Mouse (Mus musculus): ENCODE measurements at regions not wholly inside any gene's neighbourhood (a gene's known extent, or its start where the extent isn't known, plus 50 kb on each side); places are given as distances from the start of the nearest gene placed in this dataset.

DNA sequence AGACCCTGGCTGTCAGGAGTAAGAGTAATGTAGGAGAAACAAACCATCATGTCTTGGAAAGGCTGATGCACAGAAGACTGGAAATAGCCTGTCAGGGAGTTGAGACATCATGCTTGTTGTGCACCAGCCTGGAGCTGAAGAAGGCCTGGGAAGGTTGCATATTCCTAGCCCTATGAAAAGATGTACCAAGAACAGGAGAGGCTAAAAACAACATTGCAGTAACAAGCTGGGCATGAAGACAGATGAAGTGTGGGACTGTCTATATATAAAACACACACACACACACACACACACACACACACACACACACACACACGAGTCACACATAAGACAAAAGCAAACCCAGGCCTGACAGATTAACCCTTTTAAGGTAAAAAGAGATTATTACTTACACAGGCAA, 185.1 kb upstream of the Tmem72 start:
- WGBS: 24% methylated on average over 1 of the region's 1 CpGs
- Histone ChIP-seq H3K27me3 (ENCODE audit: control insufficient read depth, insufficient read depth, low read length) (no peaks in the 10 kb centered on the region), H3K4me3 (ENCODE audit: low read depth, low read length) (no peak overlapping the region), H3K36me3 (ENCODE audit: control insufficient read depth, insufficient read depth, low read length) (no peaks in the 10 kb centered on the region), H3K27ac (ENCODE audit: insufficient read depth, low read depth, low read length) (no peak overlapping the region), H3K4me1 (ENCODE audit: control insufficient read depth, insufficient read depth, insufficient read length, low read length) (no peaks in the 10 kb centered on the region)
- TF ChIP-seq POLR2A (IDR thresholded peaks at IDR 0.05; ENCODE audit: low read depth, low read length) (no peak), CTCF (IDR thresholded peaks at IDR 0.05; ENCODE audit: extremely low read depth, insufficient read length, insufficient replicate concordance, low read depth, low read length) (no peak)

DNA sequence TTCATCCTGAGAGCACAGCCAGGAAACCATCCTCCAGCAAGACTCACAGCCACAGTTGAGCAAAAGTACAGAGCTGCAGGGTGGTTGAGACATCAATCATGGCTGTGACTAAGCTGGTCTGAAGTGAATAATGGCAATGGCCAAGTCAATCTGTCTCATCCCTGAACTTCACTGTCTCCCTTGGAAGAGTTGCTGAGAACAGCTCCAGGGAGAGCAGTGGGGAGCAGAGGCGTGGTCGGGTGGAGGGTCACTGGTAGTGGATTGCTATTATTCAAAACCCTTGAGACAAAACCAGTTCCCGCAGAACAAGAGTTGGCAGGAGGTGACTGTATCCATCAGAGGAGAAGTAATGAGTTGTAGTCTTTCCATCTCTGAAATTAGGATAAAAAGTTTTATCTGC, 185.7 kb upstream of the Tmem72 start:
- Histone ChIP-seq H3K4me3 (ENCODE audit: low read depth, low read length) (no peak overlapping the region), H3K36me3 (ENCODE audit: control insufficient read depth, insufficient read depth, low read length) (no peaks in the 10 kb centered on the region), H3K27ac (ENCODE audit: insufficient read depth, low read depth, low read length) (no peak overlapping the region), H3K27me3 (ENCODE audit: control insufficient read depth, insufficient read depth, low read length) (no peaks in the 10 kb centered on the region), H3K4me1 (ENCODE audit: control insufficient read depth, insufficient read depth, insufficient read length, low read length) (no peaks in the 10 kb centered on the region)
- no peak for TF ChIP-seq CTCF (IDR thresholded peaks at IDR 0.05; ENCODE audit: extremely low read depth, insufficient read length, insufficient replicate concordance, low read depth, low read length)
- TF ChIP-seq POLR2A (IDR thresholded peaks at IDR 0.05; ENCODE audit: low read depth, low read length): no peak
- 76% methylated on average over 3 of the region's 3 CpGs for WGBS

DNA sequence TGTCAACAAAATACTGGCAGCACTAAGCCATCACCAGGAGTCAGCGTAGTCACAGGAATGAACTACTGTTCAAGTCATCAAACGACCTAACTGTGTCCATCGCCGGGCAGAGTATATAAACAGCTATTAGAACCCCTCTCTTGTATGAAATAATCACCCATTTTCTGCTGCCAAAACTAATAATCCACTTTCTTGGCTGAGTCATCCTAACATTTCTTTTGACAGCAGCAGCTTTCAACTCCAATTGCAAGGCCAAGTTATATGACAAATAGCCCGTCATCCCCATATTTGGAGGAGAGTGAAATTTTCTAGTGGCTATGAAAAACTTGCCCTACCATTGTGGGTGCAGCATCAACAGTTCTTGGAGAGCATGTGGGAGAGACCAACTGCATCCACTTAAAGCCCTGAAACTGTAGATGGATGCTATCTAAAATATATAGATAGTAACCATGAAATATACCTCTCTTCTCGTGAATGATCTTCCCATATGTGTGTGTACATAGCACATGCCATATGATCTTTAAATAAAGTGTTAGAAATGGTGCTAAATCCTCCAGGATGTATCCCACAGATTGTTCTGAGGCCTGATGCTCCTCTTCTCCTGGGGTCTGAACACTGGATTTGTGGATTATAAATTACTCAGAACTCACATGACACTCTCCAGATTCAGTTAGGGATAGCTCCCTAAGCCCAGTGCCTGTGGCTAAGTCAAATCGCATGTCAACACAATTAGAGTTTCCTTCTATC, 189.9 kb upstream of the Tmem72 start:
- H3K4me1 ChIP-seq (ENCODE audit: control insufficient read depth, insufficient read depth, insufficient read length, low read length): no peaks in the 10 kb centered on the region
- WGBS: 78% methylated on average over 7 of the region's 7 CpGs
- TF ChIP-seq CTCF (IDR thresholded peaks at IDR 0.05; ENCODE audit: extremely low read depth, insufficient read length, insufficient replicate concordance, low read depth, low read length): no peak
- TF ChIP-seq POLR2A (IDR thresholded peaks at IDR 0.05; ENCODE audit: low read depth, low read length): no peak

DNA sequence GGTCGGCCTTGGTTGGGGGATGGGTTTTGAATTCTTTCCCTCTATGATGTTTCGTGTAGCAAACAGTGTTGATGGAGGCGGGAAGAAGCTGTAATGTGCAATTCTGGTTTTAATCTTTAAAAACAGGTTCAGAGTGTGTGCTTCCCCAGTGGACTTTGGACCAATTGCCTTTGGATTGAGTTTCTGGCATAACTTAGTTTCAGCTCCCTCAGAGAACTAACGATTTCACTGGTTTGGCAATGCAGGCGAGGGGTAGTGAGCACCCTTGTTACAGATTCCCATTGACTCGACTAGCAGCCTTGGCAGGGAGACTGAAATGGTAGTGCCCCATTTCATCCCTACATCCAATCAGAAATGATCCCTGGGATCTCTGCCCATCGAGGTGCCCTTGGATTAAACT, 193.9 kb upstream of the Tmem72 start:
- TF ChIP-seq POLR2A (IDR thresholded peaks at IDR 0.05; ENCODE audit: low read depth, low read length) (no peak), CTCF (IDR thresholded peaks at IDR 0.05; ENCODE audit: extremely low read depth, insufficient read length, insufficient replicate concordance, low read depth, low read length) (no peak)
- Histone ChIP-seq H3K27ac (ENCODE audit: insufficient read depth, low read depth, low read length) (no peak overlapping the region), H3K4me3 (ENCODE audit: low read depth, low read length) (no peak overlapping the region), H3K27me3 (ENCODE audit: control insufficient read depth, insufficient read depth, low read length) (no peaks in the 10 kb centered on the region), H3K36me3 (ENCODE audit: control insufficient read depth, insufficient read depth, low read length) (no peaks in the 10 kb centered on the region), H3K4me1 (ENCODE audit: control insufficient read depth, insufficient read depth, insufficient read length, low read length) (peaks cover 2% of the 10 kb centered on the region; the same call in 1 of the 2 replicates)
- 66% methylated on average over 7 of the region's 7 CpGs for WGBS

More for the DNA sequence above, 189.9 kb upstream of the Tmem72 start:
- Histone ChIP-seq H3K27ac (ENCODE audit: insufficient read depth, low read depth, low read length) (no peak overlapping the region), H3K36me3 (ENCODE audit: control insufficient read depth, insufficient read depth, low read length) (no peaks in the 10 kb centered on the region), H3K27me3 (ENCODE audit: control insufficient read depth, insufficient read depth, low read length) (no peaks in the 10 kb centered on the region), H3K4me3 (ENCODE audit: low read depth, low read length) (no peak overlapping the region)

DNA sequence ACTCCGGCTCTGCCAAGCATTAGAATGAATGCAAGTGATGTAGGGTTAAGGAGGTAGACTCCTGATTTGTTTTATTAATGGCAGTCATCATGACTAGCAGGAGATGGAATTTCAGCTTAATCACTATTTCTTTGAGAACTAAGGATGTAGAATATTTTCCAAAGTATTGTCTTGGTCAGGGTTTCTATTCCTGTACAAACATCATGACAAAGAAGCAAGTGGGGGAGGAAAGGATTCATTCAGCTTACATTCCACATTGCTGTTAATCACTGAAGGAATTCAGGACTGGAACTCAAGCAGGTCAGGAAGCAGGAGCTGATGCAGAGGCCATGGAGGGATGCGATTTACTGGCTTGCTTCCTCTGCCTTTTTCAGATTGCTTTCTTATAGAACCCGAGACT, 195.4 kb upstream of the Tmem72 start:
- WGBS: 79% methylated on average over 3 of the region's 3 CpGs
- Histone ChIP-seq H3K4me1 (ENCODE audit: control insufficient read depth, insufficient read depth, insufficient read length, low read length) (peaks cover 2% of the 10 kb centered on the region; the same call in 1 of the 2 replicates), H3K27me3 (ENCODE audit: control insufficient read depth, insufficient read depth, low read length) (no peaks in the 10 kb centered on the region), H3K27ac (ENCODE audit: insufficient read depth, low read depth, low read length) (no peak overlapping the region), H3K4me3 (ENCODE audit: low read depth, low read length) (no peak overlapping the region), H3K36me3 (ENCODE audit: control insufficient read depth, insufficient read depth, low read length) (no peaks in the 10 kb centered on the region)
- TF ChIP-seq POLR2A (IDR thresholded peaks at IDR 0.05; ENCODE audit: low read depth, low read length): no peak
- no peak for TF ChIP-seq CTCF (IDR thresholded peaks at IDR 0.05; ENCODE audit: extremely low read depth, insufficient read length, insufficient replicate concordance, low read depth, low read length)

DNA sequence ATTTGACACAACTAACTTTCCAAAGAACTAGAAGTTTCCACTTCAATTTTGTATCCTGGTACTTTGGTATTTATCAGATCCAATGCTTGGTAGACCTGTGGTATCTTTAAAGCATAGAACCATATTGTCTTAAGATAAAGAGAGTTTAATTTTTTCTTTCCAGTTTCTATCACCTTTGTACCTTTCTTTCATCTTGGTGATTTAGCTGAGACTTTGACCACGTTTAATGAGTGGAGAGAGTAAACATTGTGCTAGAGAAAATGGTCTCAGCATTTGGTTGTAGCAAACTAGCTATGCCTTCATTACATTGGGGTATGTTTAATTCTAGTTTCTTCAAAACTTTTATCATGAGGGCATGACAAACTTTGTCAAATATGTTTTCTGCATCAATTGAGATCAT, 197.4 kb upstream of the Tmem72 start:
- 24% methylated on average over 1 of the region's 1 CpGs for WGBS
- Histone ChIP-seq H3K4me1 (ENCODE audit: control insufficient read depth, insufficient read depth, insufficient read length, low read length) (peaks cover 2% of the 10 kb centered on the region; the same call in 1 of the 2 replicates), H3K4me3 (ENCODE audit: low read depth, low read length) (no peak overlapping the region), H3K27me3 (ENCODE audit: control insufficient read depth, insufficient read depth, low read length) (no peaks in the 10 kb centered on the region), H3K36me3 (ENCODE audit: control insufficient read depth, insufficient read depth, low read length) (no peaks in the 10 kb centered on the region), H3K27ac (ENCODE audit: insufficient read depth, low read depth, low read length) (no peak overlapping the region; the same call in 1 of the 2 replicates)
- TF ChIP-seq POLR2A (IDR thresholded peaks at IDR 0.05; ENCODE audit: low read depth, low read length) (no peak), CTCF (IDR thresholded peaks at IDR 0.05; ENCODE audit: extremely low read depth, insufficient read length, insufficient replicate concordance, low read depth, low read length) (no peak)

DNA sequence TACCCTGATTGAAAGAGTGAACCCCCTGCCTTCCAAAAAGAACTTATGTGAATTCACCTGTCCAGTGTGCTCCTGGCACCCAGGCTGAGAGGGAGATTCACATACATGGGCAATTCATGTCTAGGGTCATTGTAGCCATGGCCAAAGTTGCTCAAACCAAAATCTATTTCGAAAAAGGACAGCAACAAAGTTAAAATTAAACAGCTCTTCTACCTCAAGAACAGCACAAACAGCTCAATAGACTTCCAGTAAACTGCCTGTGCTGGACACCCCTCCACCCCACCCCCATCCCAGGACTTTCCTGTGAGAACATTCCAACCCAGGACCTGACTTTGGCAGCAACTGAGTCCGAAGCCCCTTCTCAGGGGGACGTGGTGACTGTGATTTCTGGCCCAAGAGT, 218.3 kb upstream of the Tmem72 start:
- H3K27me3 ChIP-seq (ENCODE audit: control insufficient read depth, insufficient read depth, low read length): no peaks in the 10 kb centered on the region
- H3K36me3 ChIP-seq (ENCODE audit: control insufficient read depth, insufficient read depth, low read length): no peaks in the 10 kb centered on the region
- WGBS: 83% methylated on average over 3 of the region's 3 CpGs
- H3K4me1 ChIP-seq (ENCODE audit: control insufficient read depth, insufficient read depth, insufficient read length, low read length): no peaks in the 10 kb centered on the region
- no peak overlapping the region for H3K4me3 ChIP-seq (ENCODE audit: low read depth, low read length)
- no peak overlapping the region for H3K27ac ChIP-seq (ENCODE audit: insufficient read depth, low read depth, low read length)
- TF ChIP-seq CTCF (IDR thresholded peaks at IDR 0.05; ENCODE audit: extremely low read depth, insufficient read length, insufficient replicate concordance, low read depth, low read length) (no peak), POLR2A (IDR thresholded peaks at IDR 0.05; ENCODE audit: low read depth, low read length) (no peak)

All from small intestine, adult 2 months (tissue).